Mouse (Mus musculus) kidney, postnatal 36 days (tissue): ENCODE measurements around the gene Unk.
A peak's percentile ranks its signal among the peaks of the same experiment; 100 is the strongest.
"Not testable (repeated sequence)": the region's sequence is repeated elsewhere in the genome, so short reads cannot be mapped to it uniquely, and the experiment has no call there.

Source experiments
- DNase-seq, 2 experiments: peaks; one replicate each; pipeline ENCODE4 v3.0.0; 2021 to 2022; ENCODE audit warnings: mixed read lengths in 2 of 2

Gene Unk

GRCm38 (mm10) chr11:116011529-116012261, 18.4 kb upstream of the Unk start:
- DNase-seq = peak in 1 of 2 experiments; percentile 34

- peak; percentile 96 to 98 for DNase-seq
Measured at GRCm38 (mm10) chr11:116012262-116012947, 17.7 kb upstream of the Unk start, which contains the start of gene Galk1. Galk1 (minus strand) TSS chr11:116012719.

- DNase-seq = no peak
Measured at GRCm38 (mm10) chr11:116014821-116015220, 15.3 kb upstream of the Unk start.

- peak; percentile 59 to 69 for DNase-seq
Measured at GRCm38 (mm10) chr11:116018106-116018505, 12.0 kb upstream of the Unk start.

GRCm38 (mm10) chr11:116018867-116019266, 11.3 kb upstream of the Unk start:
- DNase-seq = not testable (repeated sequence)

GRCm38 (mm10) chr11:116019360-116019791, 10.7 kb upstream of the Unk start:
- no peak for DNase-seq

- DNase-seq = no peak
Measured at GRCm38 (mm10) chr11:116019976-116020411, 10.1 kb upstream of the Unk start.

GRCm38 (mm10) chr11:116020519-116020922, 9.6 kb upstream of the Unk start:
- no peak for DNase-seq

- no peak for DNase-seq
Measured at GRCm38 (mm10) chr11:116021328-116022220, 8.5 kb upstream of the Unk start.

GRCm38 (mm10) chr11:116022256-116022780, 7.8 kb upstream of the Unk start:
- no peak for DNase-seq

GRCm38 (mm10) chr11:116023074-116023770, 6.9 kb upstream of the Unk start:
- not testable (repeated sequence) for DNase-seq

- peak; percentile 80 to 86 for DNase-seq
Measured at GRCm38 (mm10) chr11:116023771-116024355, 6.3 kb upstream of the Unk start.

GRCm38 (mm10) chr11:116024356-116024808, 5.7 kb upstream of the Unk start:
- DNase-seq = peak; percentile 93 to 99

GRCm38 (mm10) chr11:116025056-116025845, 4.9 kb upstream of the Unk start:
- no peak for DNase-seq

GRCm38 (mm10) chr11:116027756-116028155, 2.4 kb upstream of the Unk start, which contains the start of gene H3f3b:
H3f3b (minus strand) TSS chr11:116027962.
- no peak for DNase-seq

GRCm38 (mm10) chr11:116028177-116028865, 1.8 kb upstream of the Unk start:
- no peak for DNase-seq

- DNase-seq = no peak
Measured at GRCm38 (mm10) chr11:116029086-116029865, 846 bp upstream of the Unk start.

- DNase-seq = peak; percentile 30 to 37
Measured at GRCm38 (mm10) chr11:116030898-116031845, 1.1 kb downstream of the Unk start.
